ENCODE assay signal across 1 mouse cellular context in genomic region chr3:60537063-60537462, GRCm38 (mm10).
TF ChIP-seq lines count a peak whose summit lies in the region.

No protein-coding gene starts in this region.

TF ChIP-seq in CH12.LX, 34 proteins besides CTCF, POLR2A, EP300 and RAD21 (continued from another document):
- no peak for TF ChIP-seq CHD2 (IDR thresholded peaks at IDR 0.05; ENCODE audit: low read length)
- TF ChIP-seq BHLHE40 (IDR thresholded peaks at IDR 0.05; ENCODE audit: low read depth, low read length): peak; percentile 83
- TF ChIP-seq SMC3 (IDR thresholded peaks at IDR 0.05; ENCODE audit: low read depth, low read length): peak; percentile 9; the same call in 1 of the 2 replicates
- TF ChIP-seq ZNF384 (IDR thresholded peaks at IDR 0.05; ENCODE audit: low read depth, low read length): no peak
- TF ChIP-seq MAX (IDR thresholded peaks at IDR 0.05; ENCODE audit: low read length): no peak
- TF ChIP-seq JUN (IDR thresholded peaks at IDR 0.05; ENCODE audit: insufficient read depth, low read depth, low read length): no peak; the same call in 1 of the 2 replicates
- TF ChIP-seq SIN3A (IDR thresholded peaks at IDR 0.05; ENCODE audit: low read length): peak; percentile 92
- no peak for TF ChIP-seq ZMIZ1 (IDR thresholded peaks at IDR 0.05; ENCODE audit: low read depth, low read length)
- peak; percentile 90 for TF ChIP-seq MEF2A (IDR thresholded peaks at IDR 0.05; ENCODE audit: borderline replicate concordance, low read depth, low read length)
- TF ChIP-seq MXI1 (IDR thresholded peaks at IDR 0.05; ENCODE audit: low read depth, low read length): peak; percentile 67; the same call in 1 of the 2 replicates
- TF ChIP-seq PAX5 (IDR thresholded peaks at IDR 0.05; ENCODE audit: low read length): no peak
